Mouse (Mus musculus) left cerebral cortex, adult 2 months (tissue): ENCODE measurements around the gene Sgk1. TPM values are rescaled to one million over a fixed set of nuclear protein-coding genes. Genes with fewer than 3 reads are reported as not detected.
A peak's percentile ranks its signal among the peaks of the same experiment; 100 is the strongest.
"Not testable (repeated sequence)": the region's sequence is repeated elsewhere in the genome, so short reads cannot be mapped to it uniquely, and the experiment has no call there.

Experiments used
- DNase-seq, 2 experiments: peaks; one replicate each; pipeline ENCODE4 v3.0.0; 2021 to 2022; ENCODE audit warnings: low spot score in 2 of 2, mixed read lengths in 1 of 2; ENCODE audit errors: extremely low spot score in 1 of 2
- H3K27ac ChIP-seq: fragments of 200-600 bp; 2 replicates; pipeline ENCODE4 v1.8.1; 2022
- H3K4me3 ChIP-seq: fragments of 200-600 bp; 2 replicates; pipeline ENCODE4 v1.8.1; 2022
- CTCF ChIP-seq: fragments of 200-600 bp; IDR thresholded peaks from 2 replicates; pipeline ENCODE4 v1.8.1; 2022; ENCODE audit warnings: antibody characterized with exemption, mild to moderate bottlenecking, moderate library complexity
- intact Hi-C: fragments of 180-260 bp; cut with DNase I; formaldehyde crosslinking; loops from one replicate; pipeline ENCODE4 v1.15.1; 2025
- total RNA-seq, 2 experiments: library from RNA; stranded (reverse); gene quantifications; 2 replicates each; pipeline ENCODE4 v1.2.3; 2021

Sgk1 gene
- total RNA-seq, 2 experiments from 2014 or later = 104 to 135 TPM

GRCm38 (mm10) chr10:21881837-21882183 is 174 bp upstream of the Sgk1 start:
- Histone ChIP-seq H3K4me3 (peak overlapping the region; percentile 80), H3K27ac (peak overlapping the region; percentile 92)
- TF ChIP-seq CTCF = no peak
- intact Hi-C loops = loop anchor here (2.0 to 5.0 kb wide), 4 partner anchors 113 to 415 kb away; no protein-coding TSS in a partner anchor
- DNase-seq = no peak

GRCm38 (mm10) chr10:21883587-21883986 is 1.6 kb downstream of the Sgk1 start:
- peak; percentile 19 for DNase-seq
- H3K27ac ChIP-seq = peak overlapping the region; percentile 92
- intact Hi-C loops = loop anchor here (2.0 to 5.0 kb wide), 4 partner anchors 111 to 416 kb away; no protein-coding TSS in a partner anchor
- peak overlapping the region; percentile 80 for H3K4me3 ChIP-seq
- no peak for TF ChIP-seq CTCF

DNA sequence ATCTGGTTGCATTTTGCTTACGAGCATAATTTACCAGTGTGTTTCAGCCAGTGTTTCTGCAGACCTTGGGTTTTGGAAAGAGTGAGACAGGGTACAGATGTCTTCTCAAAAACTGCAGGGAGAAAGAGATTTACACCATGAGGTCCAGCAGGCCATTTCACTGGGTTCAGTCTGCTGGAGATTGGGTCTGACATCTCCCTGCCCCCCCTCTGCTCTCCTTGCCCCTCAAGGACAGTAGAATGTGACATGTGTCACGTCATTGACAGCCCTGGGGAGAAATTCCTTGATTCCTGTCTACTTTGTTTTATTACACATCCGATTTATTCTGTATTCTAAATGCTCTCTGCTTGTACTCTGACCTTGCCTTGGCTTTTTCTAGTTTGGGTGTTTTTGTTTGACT is 2.5 kb downstream of the Sgk1 start:
- intact Hi-C loops = loop anchor here (5.0 kb wide), 3 partner anchors 182 to 417 kb away; no protein-coding TSS in a partner anchor
- H3K27ac ChIP-seq = peak overlapping the region; percentile 36; the same call in 1 of the 2 replicates
- TF ChIP-seq CTCF = no peak
- no peak for DNase-seq
- peak overlapping the region; percentile 80 for H3K4me3 ChIP-seq

DNA sequence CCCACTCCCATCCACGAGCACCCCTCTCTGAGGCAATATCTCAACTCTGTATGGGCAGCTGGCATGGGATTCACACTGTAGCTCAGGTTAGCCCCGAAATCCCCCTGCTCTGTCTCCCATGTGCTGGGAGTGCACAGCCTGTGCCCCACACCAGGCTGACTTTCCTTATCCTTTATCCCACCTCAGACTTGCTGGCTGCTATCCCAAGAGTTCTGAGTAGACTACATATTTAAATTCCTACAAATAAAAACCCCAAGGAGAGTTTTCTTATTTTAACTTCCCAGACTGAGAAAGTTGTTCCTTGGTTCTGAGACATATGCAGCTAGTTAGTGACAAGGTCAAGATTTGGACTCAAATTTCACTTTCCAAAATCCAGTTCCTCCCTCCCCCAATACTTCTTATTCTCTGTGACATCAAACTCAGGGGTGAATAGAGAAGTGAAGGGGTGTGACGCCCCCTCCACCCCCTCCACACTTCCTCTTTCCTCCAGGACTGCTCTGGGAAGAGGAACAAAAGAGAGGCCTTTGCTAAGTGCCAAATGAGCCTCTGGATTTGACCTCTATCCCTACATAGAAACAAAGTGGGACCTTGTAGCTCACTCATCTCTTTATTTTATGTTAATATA is 7.3 kb downstream of the Sgk1 start:
- no peak for TF ChIP-seq CTCF
- Histone ChIP-seq H3K27ac (no peak overlapping the region), H3K4me3 (no peak overlapping the region)
- no peak for DNase-seq
- intact Hi-C loops = no loop called here

- H3K4me3 ChIP-seq = no peak overlapping the region
- no peak for DNase-seq
- intact Hi-C loops = no loop called here
- no peak for TF ChIP-seq CTCF
- H3K27ac ChIP-seq = no peak overlapping the region
Observed at GRCm38 (mm10) chr10:21890293-21890692, 8.3 kb downstream of the Sgk1 start.

DNA sequence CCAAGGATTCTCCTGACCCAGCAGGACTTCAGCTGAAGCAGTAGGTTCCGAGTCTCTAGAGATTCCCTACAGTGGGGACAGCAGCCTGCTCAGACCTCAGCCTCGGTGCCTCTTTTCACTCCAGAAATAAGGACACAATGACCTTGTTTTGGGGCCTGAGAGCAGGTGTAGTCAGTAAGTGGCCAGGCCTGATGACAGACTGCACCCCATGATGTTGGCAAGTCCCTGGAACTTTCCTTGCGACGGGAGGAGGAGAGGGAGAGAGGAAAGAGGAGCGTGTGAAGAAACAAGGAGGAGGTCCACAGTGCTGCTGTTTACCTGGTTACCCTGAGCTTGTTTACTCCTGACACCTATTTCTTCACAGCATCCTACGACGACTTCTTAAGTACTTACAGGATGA is 9.5 kb downstream of the Sgk1 start:
- intact Hi-C loops = no loop called here
- TF ChIP-seq CTCF = no peak
- H3K27ac ChIP-seq = no peak overlapping the region
- no peak overlapping the region for H3K4me3 ChIP-seq
- DNase-seq = no peak

GRCm38 (mm10) chr10:21892104-21892503 is 10.1 kb downstream of the Sgk1 start:
- intact Hi-C loops = no loop called here
- Histone ChIP-seq H3K27ac (no peak overlapping the region), H3K4me3 (no peak overlapping the region)
- DNase-seq = no peak
- TF ChIP-seq CTCF = no peak

DNA sequence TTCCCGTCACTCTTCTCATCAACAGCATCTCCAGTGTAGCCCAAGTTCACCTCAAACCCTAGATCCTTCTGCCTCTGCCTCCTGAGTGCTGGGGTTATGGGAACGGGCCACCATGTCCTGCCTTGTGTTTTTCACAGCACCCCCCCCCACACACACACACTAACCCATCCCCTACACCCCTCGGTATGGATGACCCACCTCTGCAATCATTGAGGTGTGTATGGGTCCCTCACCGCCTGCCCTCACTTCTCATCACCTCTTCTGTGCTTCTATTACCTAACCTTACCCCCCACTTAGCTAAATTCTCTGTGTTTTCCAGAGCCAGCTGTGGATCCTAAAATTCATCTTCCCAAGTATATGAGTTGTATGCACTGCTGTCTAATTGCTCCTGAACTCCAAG is 16.4 kb downstream of the Sgk1 start:
- intact Hi-C loops = no loop called here
- DNase-seq = no peak
- Histone ChIP-seq H3K4me3 (no peak overlapping the region), H3K27ac (no peak overlapping the region)
- TF ChIP-seq CTCF = no peak

DNA sequence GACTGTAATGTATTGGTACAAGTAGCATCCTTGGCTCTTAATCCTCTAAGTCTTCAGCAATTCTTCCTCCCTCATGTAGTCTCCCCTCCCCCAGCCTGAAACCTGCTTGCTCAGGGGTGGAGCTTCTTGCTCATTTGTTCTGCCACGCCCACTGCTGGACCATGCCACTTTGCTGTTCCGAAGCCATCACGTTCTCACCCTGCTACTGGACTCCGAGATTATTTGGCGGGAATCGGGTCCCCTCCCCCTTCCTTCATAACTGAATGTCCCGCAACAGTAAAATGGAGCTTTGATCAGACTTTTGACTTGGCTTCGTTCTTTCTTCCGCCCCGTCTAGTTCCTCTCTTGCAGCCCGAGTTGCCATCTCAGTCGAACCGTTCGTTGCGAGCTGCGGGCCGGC is 16.9 kb downstream of the Sgk1 start:
- H3K4me3 ChIP-seq, DNase-seq, H3K27ac ChIP-seq, intact Hi-C loops: not testable (repeated sequence)

DNA sequence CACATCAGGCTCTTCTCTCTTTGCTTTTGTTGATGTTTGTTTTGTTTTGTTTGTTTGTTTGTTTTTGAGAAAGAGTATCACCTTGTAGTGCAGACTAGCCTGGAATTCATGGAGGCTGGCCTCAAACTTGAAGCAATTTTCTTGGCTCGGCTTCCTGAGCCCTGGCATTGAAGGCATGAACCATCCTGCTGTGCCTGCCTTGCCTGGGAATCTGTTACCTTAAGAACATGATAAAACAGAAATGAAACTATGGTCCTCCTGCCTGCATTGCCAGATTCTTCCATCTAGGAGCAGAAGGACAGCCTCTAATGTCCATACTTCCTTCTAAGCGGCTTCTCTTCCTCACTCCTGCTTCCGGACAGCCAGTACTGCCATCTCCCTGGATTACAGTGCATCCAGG is 17.4 kb downstream of the Sgk1 start:
- H3K4me3 ChIP-seq = no peak overlapping the region
- H3K27ac ChIP-seq = no peak overlapping the region
- no peak for TF ChIP-seq CTCF
- intact Hi-C loops = no loop called here
- DNase-seq = no peak

- DNase-seq = no peak
- no peak overlapping the region for H3K4me3 ChIP-seq
- no peak for TF ChIP-seq CTCF
- intact Hi-C loops = loop anchor here (1.0 kb wide), 1 partner anchor 419 kb away; no protein-coding TSS in a partner anchor
- H3K27ac ChIP-seq = no peak overlapping the region
Observed at GRCm38 (mm10) chr10:21902152-21903140, 20.5 kb downstream of the Sgk1 start.

DNA sequence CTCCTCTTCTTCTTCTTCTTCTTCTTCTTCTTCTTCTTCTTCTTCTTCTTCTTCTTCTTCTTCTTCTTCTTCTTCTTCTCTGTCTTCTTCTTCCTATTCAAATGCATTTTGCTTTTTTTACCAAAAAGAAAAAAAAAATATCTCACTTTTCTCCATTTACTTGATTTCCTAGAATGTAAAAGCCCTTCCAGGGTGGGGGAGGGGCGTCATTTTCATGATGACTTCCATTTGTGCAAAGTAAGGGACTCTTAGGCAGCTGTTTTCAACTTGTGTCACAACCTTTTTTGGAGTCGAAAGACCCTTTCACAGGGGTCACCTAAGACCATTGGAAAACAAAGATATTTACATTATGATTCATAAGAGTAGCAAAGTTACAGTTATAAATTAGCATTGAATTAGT is 22.2 kb downstream of the Sgk1 start:
- intact Hi-C loops = no loop called here
- no peak for DNase-seq
- no peak overlapping the region for H3K27ac ChIP-seq
- no peak overlapping the region for H3K4me3 ChIP-seq
- no peak for TF ChIP-seq CTCF
